Comparison of ENCODE assay signal across 22 mouse cellular contexts in the genomic region with DNA sequence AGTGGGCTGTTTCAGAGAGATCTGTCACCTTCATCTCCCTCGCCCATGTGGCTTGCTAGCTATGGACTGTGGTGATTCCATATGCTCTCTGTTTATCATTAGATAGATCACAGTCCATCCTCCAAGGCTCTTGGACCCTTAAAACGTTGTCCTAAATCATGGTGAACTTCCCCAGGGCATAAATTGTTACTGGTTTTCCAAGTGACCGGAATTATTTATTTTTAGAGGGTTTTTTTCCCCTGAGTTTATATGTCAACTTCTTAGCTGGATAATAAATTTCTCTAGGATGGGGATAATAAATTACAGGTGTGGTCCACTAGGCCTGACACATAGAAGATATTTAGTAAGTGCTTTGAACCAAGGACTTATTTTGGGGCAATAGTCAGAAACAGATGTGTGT. TPM values are rescaled to one million over a fixed set of nuclear protein-coding genes. Genes with fewer than 3 reads are reported as not detected.
DNase-seq lines count a peak whose midpoint lies in the region; ATAC-seq and TF ChIP-seq lines count a peak whose summit lies in the region.
"Had no signal": no experiment of that assay in that cellular context is flagged by ENCODE, and none has a peak within 500 bp of the region (broad histone marks: within the 10 kb centered on the region; RNA-seq: fewer than 3 reads in every experiment).

No protein-coding gene starts in this region.

- intact Hi-C loops in heart, postnatal 10 days (cut with DNase I), result no loop called here

- no peak overlapping the region for H3K4me3 ChIP-seq in midbrain, embryonic 11.5 days (ENCODE audit: low read depth, low read length)
- no peak overlapping the region for H3K4me3 ChIP-seq in midbrain, embryonic 10.5 days
- no peak overlapping the region for H3K4me3 ChIP-seq in intestine, postnatal 0 days (ENCODE audit: low read depth, low read length)

- H3K4me2 ChIP-seq in midbrain, embryonic 11.5 days, result no peak overlapping the region
- H3K4me2 ChIP-seq in intestine, postnatal 0 days (replicated peaks; ENCODE audit: low read depth), result no peak overlapping the region

- H3K27ac ChIP-seq in midbrain, embryonic 11.5 days (ENCODE audit: low read depth, low read length), result no peak overlapping the region
- no peak overlapping the region for H3K27ac ChIP-seq in midbrain, embryonic 10.5 days (replicated peaks)
- H3K27ac ChIP-seq in intestine, postnatal 0 days (ENCODE audit: low read depth, low read length), result no peak overlapping the region

- ATAC-seq in midbrain, embryonic 11.5 days (ENCODE audit: low FRiP score), result no peak
- ATAC-seq in intestine, postnatal 0 days, result no peak
- ATAC-seq: activated CD4-positive, CD25-positive, alpha-beta regulatory T cell, adult 4 months; CD4-positive, CD25-positive, alpha-beta regulatory T cell, adult 4 months; Patski had no signal

- H3K9ac ChIP-seq in midbrain, embryonic 11.5 days (ENCODE audit: low read length), result no peak overlapping the region
- H3K9ac ChIP-seq in intestine, postnatal 0 days (ENCODE audit: low read depth, low read length), result no peak overlapping the region

- no peaks in the 10 kb centered on the region for H3K27me3 ChIP-seq in midbrain, embryonic 11.5 days (ENCODE audit: control insufficient read depth, insufficient read depth, low read length)
- no peaks in the 10 kb centered on the region for H3K27me3 ChIP-seq in midbrain, embryonic 10.5 days (ENCODE audit: low read depth, poor library complexity, severe bottlenecking)
- H3K27me3 ChIP-seq in intestine, postnatal 0 days (replicated peaks; ENCODE audit: control insufficient read depth, insufficient read depth, low read length), result no peaks in the 10 kb centered on the region
- H3K27me3 ChIP-seq: CH12.LX had no signal

- no peaks in the 10 kb centered on the region for H3K9me3 ChIP-seq in midbrain, embryonic 11.5 days (ENCODE audit: control insufficient read depth, low read length)
- no peaks in the 10 kb centered on the region for H3K9me3 ChIP-seq in midbrain, embryonic 10.5 days (replicated peaks)
- no peaks in the 10 kb centered on the region for H3K9me3 ChIP-seq in intestine, postnatal 0 days (ENCODE audit: control insufficient read depth)
- H3K9me3 ChIP-seq: G1E had no signal

- peak; percentile 60 for DNase-seq in heart, adult 11 months
- no peak for DNase-seq in heart, postnatal 10 days
- DNase-seq in midbrain, embryonic 11.5 days (ENCODE audit: low spot score, missing footprints), result peak; percentile 51
- DNase-seq in midbrain, embryonic 10.5 days (ENCODE audit: low spot score), result no peak
- DNase-seq in mesoderm, embryonic 11.5 days (ENCODE audit: low read depth, low spot score), result peak; percentile 15
- DNase-seq: adrenal gland, adult 2 months; adrenal gland, adult 8-10 months; adrenal gland, postnatal 10 days; adrenal gland, postnatal 14 days; adrenal gland, postnatal 25 days; adrenal gland, postnatal 36 days; B cell, adult 2 months; cerebellum, adult 11 months; cerebellum, adult 11-12 months; cerebellum, adult 18-20 months had no signal

- no peak for TF ChIP-seq CTCF in intestine, postnatal 0 days (IDR thresholded peaks at IDR 0.05; ENCODE audit: low read depth)

- no peaks in the 10 kb centered on the region for H3K36me3 ChIP-seq in midbrain, embryonic 11.5 days (ENCODE audit: control insufficient read depth, insufficient read depth, low read length)
- H3K36me3 ChIP-seq in midbrain, embryonic 10.5 days, result no peaks in the 10 kb centered on the region
- no peaks in the 10 kb centered on the region for H3K36me3 ChIP-seq in intestine, postnatal 0 days (ENCODE audit: control insufficient read depth, insufficient read depth)
- H3K36me3 ChIP-seq: G1E had no signal

- 73% methylated on average over 3 of the region's 3 CpGs for WGBS in midbrain, embryonic 11.5 days
- 73% methylated on average over 3 of the region's 3 CpGs for WGBS in midbrain, embryonic 10.5 days
- WGBS in intestine, postnatal 0 days, result 56% methylated on average over 3 of the region's 3 CpGs

- H3K4me1 ChIP-seq in midbrain, embryonic 11.5 days (ENCODE audit: control insufficient read depth, insufficient read depth, low read length), result no peaks in the 10 kb centered on the region
- H3K4me1 ChIP-seq in midbrain, embryonic 10.5 days, result no peaks in the 10 kb centered on the region
- no peaks in the 10 kb centered on the region for H3K4me1 ChIP-seq in intestine, postnatal 0 days (replicated peaks; ENCODE audit: control insufficient read depth, insufficient read depth, low read length)

RNA-seq across cellular contexts. Expression of a gene that starts 48.4 kb away (rescaled TPM):
- total RNA-seq in heart, postnatal 10 days (2021), result 10 to 100 TPM; 14.7 to 15.6 TPM
- polyA plus RNA-seq in midbrain, embryonic 11.5 days (2014; fragmentation: Nextera tagmentation; extraction: Ambion mirVana), result 14.4 and 18.2 TPM in 2 replicates
- 9.2 and 11.2 TPM in 2 replicates for polyA plus RNA-seq in midbrain, embryonic 10.5 days (2016; fragmentation: Nextera tagmentation; extraction: Ambion mirVana)
- 4.2 and 4.4 TPM in 2 replicates for polyA plus RNA-seq in intestine, postnatal 0 days (2015; fragmentation: Nextera tagmentation; extraction: Ambion mirVana)
- polyA plus RNA-seq: C2C12, G1E had no signal

Comparison
In these comparisons a context has a peak if more than half of its experiments do, and no peak if none do; other contexts are left out.
1. DNase-seq: peak in heart, adult 11 months (single experiment), midbrain, embryonic 11.5 days (single experiment) and mesoderm, embryonic 11.5 days (single experiment); none in heart, postnatal 10 days (0 of 2) and midbrain, embryonic 10.5 days (single experiment).